Mouse (Mus musculus): Measurements from ENCODE around the gene Fam189a1. TPM values are rescaled to one million over a fixed set of nuclear protein-coding genes. Genes with fewer than 3 reads are reported as not detected.

The Fam189a1 gene
- total and polyA plus RNA-seq, 3 experiments, result not detected

DNA sequence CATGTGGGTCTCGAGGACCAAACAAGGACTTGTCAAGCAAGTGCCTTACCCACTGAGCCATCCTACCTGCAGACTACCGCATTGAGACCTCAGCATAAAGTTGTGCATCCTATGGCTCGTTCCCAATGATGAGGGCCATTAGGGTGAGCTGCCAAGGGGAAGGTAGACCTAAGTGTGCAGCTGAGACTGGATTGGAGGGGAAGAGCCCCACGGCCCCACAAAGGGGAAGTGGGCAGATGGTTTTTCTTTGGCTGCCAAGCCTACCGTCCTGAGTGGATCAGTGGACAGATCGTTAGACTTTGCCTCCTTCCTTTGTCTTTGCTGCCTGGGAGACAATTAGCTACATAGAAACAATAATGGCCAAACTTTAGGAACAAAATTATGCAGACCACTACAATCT is 259.8 kb downstream of the Fam189a1 start:
- H3K27ac ChIP-seq (ENCODE audit: control insufficient read depth, low read depth, low read length), result no peak overlapping the region
- no peak for DNase-seq (ENCODE audit: low read depth, low spot score)
- H3K4me1 ChIP-seq (ENCODE audit: control insufficient read depth in 1 of 2, insufficient read depth in 2 of 2, low read length in 2 of 2), result no peaks in the 10 kb centered on the region
- no peaks in the 10 kb centered on the region for H3K79me2 ChIP-seq (ENCODE audit: control insufficient read depth, insufficient read depth, low read length, poor library complexity)
- H3K9me3 ChIP-seq (replicated peaks; ENCODE audit: insufficient read depth, low read length), result no peaks in the 10 kb centered on the region
- H3K4me3 ChIP-seq (ENCODE audit: control insufficient read depth in 1 of 2, insufficient read depth in 1 of 2, low read depth in 2 of 2, low read length in 2 of 2), result no peak overlapping the region
- no peak overlapping the region for H3K9ac ChIP-seq (ENCODE audit: control insufficient read depth, low read depth, low read length, poor library complexity, severe bottlenecking)
- no peaks in the 10 kb centered on the region for H3K36me3 ChIP-seq (ENCODE audit: control insufficient read depth in 1 of 2, insufficient read depth in 2 of 2, low read length in 2 of 2)
- H3K27me3 ChIP-seq (ENCODE audit: control insufficient read depth in 1 of 2, insufficient read depth in 2 of 2, low read length in 2 of 2), result no peaks in the 10 kb centered on the region
- TF ChIP-seq NELFE (IDR thresholded peaks at IDR 0.05; ENCODE audit: low read depth, low read length), result no peak
- no peak for TF ChIP-seq POLR2AphosphoS2 (IDR thresholded peaks at IDR 0.05; ENCODE audit: low read length)
- TF ChIP-seq MXI1 (IDR thresholded peaks at IDR 0.05; ENCODE audit: low read depth, low read length), result no peak
- no peak for TF ChIP-seq BHLHE40 (IDR thresholded peaks at IDR 0.05; ENCODE audit: borderline replicate concordance, low read depth, low read length)
- TF ChIP-seq MAX (IDR thresholded peaks at IDR 0.05; ENCODE audit: low read length), result no peak
- TF ChIP-seq SIN3A (IDR thresholded peaks at IDR 0.05; ENCODE audit: low read length), result no peak
- TF ChIP-seq USF1 (IDR thresholded peaks at IDR 0.05; ENCODE audit: low read depth, low read length), result no peak
- TF ChIP-seq MYB (IDR thresholded peaks at IDR 0.05; ENCODE audit: low read depth, low read length), result no peak
- no peak for TF ChIP-seq HCFC1 (IDR thresholded peaks at IDR 0.05; ENCODE audit: low read depth, low read length)
- TF ChIP-seq CHD1 (IDR thresholded peaks at IDR 0.05; ENCODE audit: low read depth, low read length), result no peak
- TF ChIP-seq E2F4 (IDR thresholded peaks at IDR 0.05; ENCODE audit: borderline replicate concordance, low read depth, low read length), result no peak
- TF ChIP-seq GATA1 (IDR thresholded peaks at IDR 0.05; ENCODE audit: low read depth, low read length), result no peak
- no peak for TF ChIP-seq JUND (IDR thresholded peaks at IDR 0.05; ENCODE audit: low read depth, low read length)
- no peak for TF ChIP-seq NRF1 (IDR thresholded peaks at IDR 0.05; ENCODE audit: insufficient read depth, low read depth, low read length, poor library complexity, severe bottlenecking)
- no peak for TF ChIP-seq RAD21 (IDR thresholded peaks at IDR 0.05; ENCODE audit: low read depth, low read length)
- TF ChIP-seq POLR2A (IDR thresholded peaks at IDR 0.05; ENCODE audit: control insufficient read depth in 1 of 2, insufficient read depth in 1 of 2, low read depth in 1 of 2, low read length in 2 of 2, poor library complexity in 1 of 2), result no peak
- TF ChIP-seq TAL1 (IDR thresholded peaks at IDR 0.05; ENCODE audit: low read length), result no peak

DNA sequence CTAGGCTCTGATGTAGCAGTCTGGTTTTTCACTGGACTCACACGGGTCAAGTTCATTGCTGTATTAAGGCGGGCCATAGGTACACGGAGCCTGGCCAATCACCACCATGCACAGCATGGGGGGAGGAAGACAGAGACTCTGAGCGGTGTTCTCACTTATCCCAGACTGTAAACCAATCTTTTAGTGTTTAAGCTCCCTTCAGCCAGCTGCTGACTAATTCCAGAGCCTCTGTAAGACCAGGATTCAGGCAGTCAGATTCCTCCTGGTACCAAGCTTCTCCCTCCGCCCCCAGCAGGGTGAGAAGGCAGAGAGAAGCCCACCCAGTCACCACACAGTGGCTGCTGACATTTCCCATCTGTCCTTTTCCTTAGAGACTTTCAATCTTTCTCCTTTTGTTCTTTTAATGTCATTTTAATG is 260.7 kb downstream of the Fam189a1 start:
- Histone ChIP-seq H3K9me3 (replicated peaks; ENCODE audit: insufficient read depth, low read length) (no peaks in the 10 kb centered on the region), H3K27ac (ENCODE audit: control insufficient read depth, low read depth, low read length) (no peak overlapping the region), H3K4me1 (ENCODE audit: control insufficient read depth in 1 of 2, insufficient read depth in 2 of 2, low read length in 2 of 2) (no peaks in the 10 kb centered on the region), H3K4me3 (ENCODE audit: control insufficient read depth in 1 of 2, insufficient read depth in 1 of 2, low read depth in 2 of 2, low read length in 2 of 2) (no peak overlapping the region), H3K9ac (ENCODE audit: control insufficient read depth, low read depth, low read length, poor library complexity, severe bottlenecking) (no peak overlapping the region), H3K27me3 (ENCODE audit: control insufficient read depth in 1 of 2, insufficient read depth in 2 of 2, low read length in 2 of 2) (no peaks in the 10 kb centered on the region), H3K79me2 (ENCODE audit: control insufficient read depth, insufficient read depth, low read length, poor library complexity) (no peaks in the 10 kb centered on the region), H3K36me3 (ENCODE audit: control insufficient read depth in 1 of 2, insufficient read depth in 2 of 2, low read length in 2 of 2) (no peaks in the 10 kb centered on the region)
- TF ChIP-seq ELF1 (IDR thresholded peaks at IDR 0.05; ENCODE audit: low read depth, low read length), result no peak
- no peak for DNase-seq (ENCODE audit: low read depth, low spot score)
